Mouse (Mus musculus): ENCODE results near the gene D6Ertd527e. TPM values are rescaled to one million over a fixed set of nuclear protein-coding genes. Genes with fewer than 3 reads are reported as not detected.

The D6Ertd527e gene
- total RNA-seq, 1 experiment: not detected

DNA sequence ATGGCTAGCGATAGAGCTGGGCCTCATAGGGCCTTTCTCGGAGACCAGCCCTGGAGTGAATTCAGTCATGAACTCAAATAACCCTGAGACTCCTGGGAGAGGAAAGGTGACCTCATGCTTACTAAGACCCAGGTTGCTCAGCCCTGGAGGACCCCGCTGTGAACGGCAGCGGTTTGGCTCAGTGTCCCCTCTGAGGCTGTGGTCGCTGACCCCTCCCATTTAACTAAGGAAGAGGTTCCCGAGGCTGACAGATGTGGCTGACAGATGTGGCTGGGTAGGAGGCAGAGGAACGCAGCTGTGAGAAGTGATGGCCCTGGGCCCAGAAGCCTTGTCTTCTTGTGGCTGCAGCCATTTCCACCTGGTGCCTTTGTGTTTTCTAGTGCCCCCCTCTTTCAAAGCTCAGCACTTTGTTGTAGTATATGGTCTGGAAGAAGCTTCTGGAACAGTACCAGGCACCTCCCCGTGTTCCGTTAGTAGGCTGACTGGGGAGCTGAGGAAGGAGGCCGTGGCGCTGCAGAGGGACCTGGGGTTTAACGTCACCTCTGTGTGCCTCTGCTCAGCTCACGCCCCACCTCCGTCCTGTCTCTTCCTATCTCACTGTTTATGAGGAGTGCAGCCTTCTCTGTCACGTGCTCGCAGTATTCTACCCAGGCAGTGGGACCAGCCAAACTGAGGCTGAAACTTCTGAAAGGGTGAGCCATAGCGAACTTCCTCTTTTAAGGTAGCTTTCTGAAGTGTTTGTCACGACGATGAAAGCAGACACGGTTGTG is 48.1 kb downstream of the D6Ertd527e start:
- Histone ChIP-seq H3K27ac (ENCODE audit: insufficient read depth, low read depth, low read length, poor library complexity, severe bottlenecking) (no peak overlapping the region), H3K4me1 (ENCODE audit: control insufficient read depth in 2 of 2, insufficient read depth in 2 of 2, low read length in 2 of 2, poor library complexity in 1 of 2) (no peaks in the 10 kb centered on the region), H3K9ac (ENCODE audit: insufficient read depth, low read depth, low read length, poor library complexity, severe bottlenecking) (no peak overlapping the region), H3K4me3 (ENCODE audit: insufficient read depth in 1 of 2, low read depth in 1 of 2, low read length in 2 of 2, poor library complexity in 1 of 2, severe bottlenecking in 1 of 2) (no peak overlapping the region), H3K9me3 (ENCODE audit: control insufficient read depth, insufficient read depth, low read depth, low read length) (no peaks in the 10 kb centered on the region), H3K36me3 (ENCODE audit: control insufficient read depth, insufficient read depth, low read length, poor library complexity, severe bottlenecking) (no peaks in the 10 kb centered on the region)
- DNase-seq (ENCODE audit: low read depth, low spot score): no peak
- TF ChIP-seq ZC3H11A (IDR thresholded peaks at IDR 0.05; ENCODE audit: borderline replicate concordance, low read depth, low read length) (no peak), HCFC1 (IDR thresholded peaks at IDR 0.05; ENCODE audit: borderline replicate concordance, insufficient read depth, low read length) (no peak), ZNF384 (IDR thresholded peaks at IDR 0.05; ENCODE audit: low read depth, low read length) (no peak), MAFK (IDR thresholded peaks at IDR 0.05; ENCODE audit: insufficient read depth, low read depth, low read length) (no peak), CHD2 (IDR thresholded peaks at IDR 0.05; ENCODE audit: low read depth, low read length) (no peak)
- in situ Hi-C loops (cut with MboI; ENCODE audit: low sequenced_read_pairs in 2 of 2, unreplicated experiment in 2 of 2): no loop called here

DNA sequence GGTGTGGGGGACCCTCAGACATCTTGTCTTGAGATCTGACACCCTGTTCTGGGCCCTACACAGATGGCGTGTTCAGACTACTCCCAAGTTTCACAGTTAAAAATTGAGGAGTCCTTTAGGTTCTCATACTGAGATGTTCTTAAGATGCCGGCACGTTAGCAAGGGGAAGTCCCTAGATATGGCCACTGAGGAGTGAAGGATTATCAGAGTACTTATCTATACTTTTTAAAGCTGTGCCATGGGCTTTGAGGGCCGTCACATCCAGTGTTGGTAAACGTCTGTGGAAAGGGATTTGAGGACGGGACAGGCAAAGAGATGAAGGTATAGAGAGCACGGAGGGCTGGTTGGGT is 48.7 kb downstream of the D6Ertd527e start:
- H3K9me3 ChIP-seq (ENCODE audit: control insufficient read depth, insufficient read depth, low read depth, low read length): no peaks in the 10 kb centered on the region
- no peaks in the 10 kb centered on the region for H3K36me3 ChIP-seq (ENCODE audit: control insufficient read depth, insufficient read depth, low read length, poor library complexity, severe bottlenecking)
- no peak overlapping the region for H3K9ac ChIP-seq (ENCODE audit: insufficient read depth, low read depth, low read length, poor library complexity, severe bottlenecking)
- H3K4me3 ChIP-seq (ENCODE audit: insufficient read depth in 1 of 2, low read depth in 1 of 2, low read length in 2 of 2, poor library complexity in 1 of 2, severe bottlenecking in 1 of 2): no peak overlapping the region
- H3K27ac ChIP-seq (ENCODE audit: insufficient read depth, low read depth, low read length, poor library complexity, severe bottlenecking): no peak overlapping the region
- H3K4me1 ChIP-seq (ENCODE audit: control insufficient read depth in 2 of 2, insufficient read depth in 2 of 2, low read length in 2 of 2, poor library complexity in 1 of 2): no peaks in the 10 kb centered on the region
- in situ Hi-C loops (cut with MboI; ENCODE audit: low sequenced_read_pairs in 2 of 2, unreplicated experiment in 2 of 2): no loop called here
- TF ChIP-seq ZNF384 (IDR thresholded peaks at IDR 0.05; ENCODE audit: low read depth, low read length) (no peak), CHD2 (IDR thresholded peaks at IDR 0.05; ENCODE audit: low read depth, low read length) (no peak), MAFK (IDR thresholded peaks at IDR 0.05; ENCODE audit: insufficient read depth, low read depth, low read length) (no peak), HCFC1 (IDR thresholded peaks at IDR 0.05; ENCODE audit: borderline replicate concordance, insufficient read depth, low read length) (no peak), ZC3H11A (IDR thresholded peaks at IDR 0.05; ENCODE audit: borderline replicate concordance, low read depth, low read length) (no peak)
- DNase-seq (ENCODE audit: low read depth, low spot score): no peak

DNA sequence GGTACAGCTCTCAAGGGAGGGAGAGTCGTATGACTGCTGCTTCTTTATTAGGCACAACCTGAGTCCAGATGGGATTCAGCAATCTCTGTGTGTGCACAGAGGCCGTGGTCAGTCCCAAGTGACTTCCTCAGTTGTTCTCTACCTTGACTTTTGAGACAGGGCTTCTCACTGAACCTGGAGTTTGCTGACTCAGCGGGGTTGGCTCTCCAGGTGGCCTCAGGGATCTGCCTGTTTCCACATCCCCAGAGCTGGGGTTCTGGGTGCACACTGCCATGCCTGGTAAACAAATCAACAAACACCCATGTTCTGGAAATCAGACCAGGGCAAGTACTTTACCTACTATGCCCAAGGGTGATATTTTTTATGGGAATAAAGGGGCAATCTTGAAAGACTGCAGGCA is 49.3 kb downstream of the D6Ertd527e start:
- Histone ChIP-seq H3K9ac (ENCODE audit: insufficient read depth, low read depth, low read length, poor library complexity, severe bottlenecking) (no peak overlapping the region), H3K27ac (ENCODE audit: insufficient read depth, low read depth, low read length, poor library complexity, severe bottlenecking) (no peak overlapping the region; the same call in 1 of the 2 replicates)
- in situ Hi-C loops (cut with MboI; ENCODE audit: low sequenced_read_pairs in 2 of 2, unreplicated experiment in 2 of 2): no loop called here

DNA sequence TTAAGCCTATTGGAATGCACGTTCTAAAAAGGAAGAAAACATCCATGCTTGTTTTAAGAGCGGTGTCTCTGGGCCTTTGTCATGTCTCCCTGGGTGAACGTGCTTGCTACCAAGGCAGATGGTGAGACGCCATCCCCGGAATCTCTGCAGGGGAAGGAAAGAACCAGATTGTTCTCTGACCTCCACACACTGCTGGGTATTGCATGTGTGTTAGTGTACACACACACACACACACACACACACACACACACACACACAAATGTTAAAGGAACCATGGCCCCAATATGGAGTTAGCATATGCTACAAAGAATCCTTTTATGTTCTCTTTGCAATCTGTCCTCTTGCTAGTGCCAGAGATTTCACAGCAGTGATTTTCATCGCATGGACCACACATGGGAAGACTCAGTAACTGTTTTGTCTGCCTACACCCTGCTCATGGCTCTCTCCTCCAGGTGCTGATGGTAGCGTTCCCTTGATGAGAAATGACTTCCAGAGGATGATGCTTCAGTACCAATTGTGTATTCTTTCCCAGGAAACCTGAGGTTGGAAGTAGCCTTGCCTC is 53.6 kb downstream of the D6Ertd527e start:
- Histone ChIP-seq H3K36me3 (ENCODE audit: control insufficient read depth, insufficient read depth, low read length, poor library complexity, severe bottlenecking) (no peaks in the 10 kb centered on the region), H3K4me1 (ENCODE audit: control insufficient read depth in 2 of 2, insufficient read depth in 2 of 2, low read length in 2 of 2, poor library complexity in 1 of 2) (no peaks in the 10 kb centered on the region), H3K9ac (ENCODE audit: insufficient read depth, low read depth, low read length, poor library complexity, severe bottlenecking) (no peak overlapping the region), H3K9me3 (ENCODE audit: control insufficient read depth, insufficient read depth, low read depth, low read length) (no peaks in the 10 kb centered on the region), H3K27ac (ENCODE audit: insufficient read depth, low read depth, low read length, poor library complexity, severe bottlenecking) (no peak overlapping the region), H3K4me3 (ENCODE audit: insufficient read depth in 1 of 2, low read depth in 1 of 2, low read length in 2 of 2, poor library complexity in 1 of 2, severe bottlenecking in 1 of 2) (no peak overlapping the region)
- TF ChIP-seq ZNF384 (IDR thresholded peaks at IDR 0.05; ENCODE audit: low read depth, low read length): no peak
- TF ChIP-seq ZC3H11A (IDR thresholded peaks at IDR 0.05; ENCODE audit: borderline replicate concordance, low read depth, low read length): no peak
- TF ChIP-seq HCFC1 (IDR thresholded peaks at IDR 0.05; ENCODE audit: borderline replicate concordance, insufficient read depth, low read length): no peak
- no peak for TF ChIP-seq MAFK (IDR thresholded peaks at IDR 0.05; ENCODE audit: insufficient read depth, low read depth, low read length)
- TF ChIP-seq CHD2 (IDR thresholded peaks at IDR 0.05; ENCODE audit: low read depth, low read length): no peak
- DNase-seq (ENCODE audit: low read depth, low spot score): no peak
- in situ Hi-C loops (cut with MboI; ENCODE audit: low sequenced_read_pairs in 2 of 2, unreplicated experiment in 2 of 2): no loop called here

More for the DNA sequence above, 49.3 kb downstream of the D6Ertd527e start:
- Histone ChIP-seq H3K4me3 (ENCODE audit: insufficient read depth in 1 of 2, low read depth in 1 of 2, low read length in 2 of 2, poor library complexity in 1 of 2, severe bottlenecking in 1 of 2) (no peak overlapping the region), H3K36me3 (ENCODE audit: control insufficient read depth, insufficient read depth, low read length, poor library complexity, severe bottlenecking) (no peaks in the 10 kb centered on the region), H3K9me3 (ENCODE audit: control insufficient read depth, insufficient read depth, low read depth, low read length) (no peaks in the 10 kb centered on the region), H3K4me1 (ENCODE audit: control insufficient read depth in 2 of 2, insufficient read depth in 2 of 2, low read length in 2 of 2, poor library complexity in 1 of 2) (no peaks in the 10 kb centered on the region)
- TF ChIP-seq MAFK (IDR thresholded peaks at IDR 0.05; ENCODE audit: insufficient read depth, low read depth, low read length): peak; percentile 62; the same call in 1 of the 2 replicates
- TF ChIP-seq CHD2 (IDR thresholded peaks at IDR 0.05; ENCODE audit: low read depth, low read length): no peak
- DNase-seq (ENCODE audit: low read depth, low spot score): no peak

All from ES-E14 (cell line).